Mouse (Mus musculus): ENCODE measurements around the gene Olfr311. TPM values are rescaled to one million over a fixed set of nuclear protein-coding genes. Genes with fewer than 3 reads are reported as not detected.
A peak's percentile ranks its signal among the peaks of the same experiment; 100 is the strongest.
"Not testable (repeated sequence)": the region's sequence is repeated elsewhere in the genome, so short reads cannot be mapped to it uniquely, and the experiment has no call there.

Gene Olfr311
- polyA plus RNA-seq, 1 experiment, result not detected

DNA sequence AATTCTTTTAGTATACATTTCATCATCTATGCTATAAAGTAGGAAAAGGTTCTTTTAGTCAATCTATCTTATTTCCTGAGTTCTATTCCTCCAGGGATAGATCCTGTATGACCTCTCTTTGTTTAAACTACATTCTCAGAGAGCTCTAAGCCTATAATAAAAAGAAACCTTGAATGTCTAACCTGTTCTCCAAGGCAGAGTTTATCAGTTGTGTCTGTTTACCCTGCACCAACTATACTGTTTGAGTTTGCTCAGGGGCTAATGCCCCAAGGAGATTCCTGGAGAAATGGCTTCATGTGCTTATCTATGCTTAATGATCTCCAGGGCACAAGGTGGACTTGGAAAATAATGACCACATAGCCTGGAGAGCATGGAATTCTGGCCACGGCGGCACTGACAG lies 34.7 kb upstream of the Olfr311 start:
- TF ChIP-seq CTCF (IDR thresholded peaks at IDR 0.05; ENCODE audit: control insufficient read depth, insufficient read depth, low read length) (no peak), POLR2A (IDR thresholded peaks at IDR 0.05; ENCODE audit: borderline replicate concordance, control insufficient read depth, low read depth, low read length) (no peak)
- 92% methylated on average over 2 of the region's 2 CpGs for WGBS
- Histone ChIP-seq H3K27ac (ENCODE audit: control insufficient read depth, insufficient read depth, low read depth, low read length, poor library complexity) (no peak overlapping the region; the same call in 1 of the 2 replicates), H3K4me3 (replicated peaks; ENCODE audit: control insufficient read depth, low read depth, low read length) (no peak overlapping the region), H3K4me1 (ENCODE audit: control insufficient read depth, insufficient read depth, low read length) (no peaks in the 10 kb centered on the region)

DNA sequence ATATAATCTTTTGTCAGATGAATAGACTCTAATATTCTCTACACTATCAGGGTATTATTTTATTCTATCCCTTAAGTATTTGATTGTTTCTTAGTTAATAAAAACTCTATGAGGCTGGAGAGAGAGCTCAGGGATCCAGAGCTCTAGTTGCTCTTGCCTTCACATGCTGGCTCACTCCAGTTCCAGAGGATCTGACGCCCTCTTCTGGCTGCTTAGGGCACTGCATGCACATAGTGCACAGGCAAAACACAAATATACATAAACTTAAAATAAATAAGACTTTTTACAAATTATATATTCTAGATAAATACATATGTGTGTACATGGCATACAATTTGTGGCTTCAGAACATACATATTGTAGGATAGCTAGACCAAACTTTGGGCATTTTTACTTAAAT lies 27.1 kb upstream of the Olfr311 start:
- Histone ChIP-seq H3K4me3 (replicated peaks; ENCODE audit: control insufficient read depth, low read depth, low read length) (no peak overlapping the region), H3K4me1 (ENCODE audit: control insufficient read depth, insufficient read depth, low read length) (no peaks in the 10 kb centered on the region), H3K27ac (ENCODE audit: control insufficient read depth, insufficient read depth, low read depth, low read length, poor library complexity) (no peak overlapping the region)
- TF ChIP-seq POLR2A (IDR thresholded peaks at IDR 0.05; ENCODE audit: borderline replicate concordance, control insufficient read depth, low read depth, low read length) (no peak), CTCF (IDR thresholded peaks at IDR 0.05; ENCODE audit: control insufficient read depth, insufficient read depth, low read length) (peak; percentile 33; the same call in 1 of the 2 replicates)
- 5% methylated on average over 1 of the region's 1 CpGs for WGBS

- 33% methylated on average over 1 of the region's 1 CpGs for WGBS
- not testable (repeated sequence) for H3K27ac ChIP-seq (ENCODE audit: control insufficient read depth, insufficient read depth, low read depth, low read length, poor library complexity); H3K4me3 ChIP-seq (replicated peaks; ENCODE audit: control insufficient read depth, low read depth, low read length); H3K4me1 ChIP-seq (ENCODE audit: control insufficient read depth, insufficient read depth, low read length)
These were observed 24.4 kb upstream of the Olfr311 start, which contains the start of gene Olfr313 for GRCm38 (mm10) chr11:58814700-58815099. Olfr313 (plus strand) TSS chr11:58815000.

DNA sequence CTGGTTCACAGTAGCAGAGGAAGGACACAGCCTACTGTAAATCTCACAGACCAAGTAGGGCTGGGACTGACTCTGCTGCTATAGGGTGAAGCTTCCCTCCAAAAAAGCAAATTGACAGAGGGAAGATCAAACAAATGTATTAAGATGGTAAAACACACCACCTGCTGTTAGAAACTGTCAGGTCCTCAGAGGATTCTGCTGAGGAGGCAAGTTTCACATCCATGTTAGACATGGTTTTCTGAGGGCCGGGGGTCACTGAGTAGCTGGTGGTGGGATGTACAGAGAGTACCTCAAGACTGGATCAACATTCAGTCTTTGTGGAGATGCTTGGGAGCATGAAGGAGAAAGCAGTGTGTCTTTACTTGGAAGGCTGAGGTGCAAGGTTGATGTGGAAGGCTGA lies 23.4 kb upstream of the Olfr311 start:
- TF ChIP-seq POLR2A (IDR thresholded peaks at IDR 0.05; ENCODE audit: borderline replicate concordance, control insufficient read depth, low read depth, low read length) (no peak), CTCF (IDR thresholded peaks at IDR 0.05; ENCODE audit: control insufficient read depth, insufficient read depth, low read length) (no peak)
- no peak overlapping the region for H3K27ac ChIP-seq (ENCODE audit: control insufficient read depth, insufficient read depth, low read depth, low read length, poor library complexity)
- H3K4me1 ChIP-seq (ENCODE audit: control insufficient read depth, insufficient read depth, low read length), result no peaks in the 10 kb centered on the region
- H3K4me3 ChIP-seq (replicated peaks; ENCODE audit: control insufficient read depth, low read depth, low read length), result no peak overlapping the region
- 70% methylated on average over 1 of the region's 1 CpGs for WGBS

DNA sequence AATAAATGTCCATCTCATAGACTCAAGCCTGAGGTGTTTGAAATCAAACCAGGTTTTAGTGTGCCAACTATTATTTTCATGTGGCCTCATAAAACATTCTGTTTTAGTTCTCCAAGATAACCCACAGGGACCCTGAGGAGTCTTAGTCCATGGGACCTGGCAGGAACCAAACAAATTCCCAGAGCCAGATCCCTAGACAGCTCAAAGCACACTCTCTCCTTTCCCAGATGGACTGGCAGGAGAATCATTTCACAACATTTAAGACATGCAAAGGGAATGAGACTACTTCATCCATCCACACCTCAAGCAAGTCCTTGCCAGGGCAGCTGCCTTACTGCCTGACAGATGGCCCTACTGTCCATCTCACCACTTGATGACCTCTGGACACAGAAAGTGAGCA lies 10.1 kb upstream of the Olfr311 start, which contains the start of gene Olfr312:
Gene Olfr312 (plus strand): TSS at position 301 of the 400 bp plus-strand sequence.
- not testable (repeated sequence) for H3K27ac ChIP-seq (ENCODE audit: control insufficient read depth, insufficient read depth, low read depth, low read length, poor library complexity); H3K4me3 ChIP-seq (replicated peaks; ENCODE audit: control insufficient read depth, low read depth, low read length); H3K4me1 ChIP-seq (ENCODE audit: control insufficient read depth, insufficient read depth, low read length)

- H3K27ac ChIP-seq (ENCODE audit: control insufficient read depth, insufficient read depth, low read depth, low read length, poor library complexity), result no peak overlapping the region
- TF ChIP-seq POLR2A (IDR thresholded peaks at IDR 0.05; ENCODE audit: borderline replicate concordance, control insufficient read depth, low read depth, low read length), result no peak
- no peak for TF ChIP-seq CTCF (IDR thresholded peaks at IDR 0.05; ENCODE audit: control insufficient read depth, insufficient read depth, low read length)
These were observed 9.3 kb upstream of the Olfr311 start for GRCm38 (mm10) chr11:58829764-58830163.

DNA sequence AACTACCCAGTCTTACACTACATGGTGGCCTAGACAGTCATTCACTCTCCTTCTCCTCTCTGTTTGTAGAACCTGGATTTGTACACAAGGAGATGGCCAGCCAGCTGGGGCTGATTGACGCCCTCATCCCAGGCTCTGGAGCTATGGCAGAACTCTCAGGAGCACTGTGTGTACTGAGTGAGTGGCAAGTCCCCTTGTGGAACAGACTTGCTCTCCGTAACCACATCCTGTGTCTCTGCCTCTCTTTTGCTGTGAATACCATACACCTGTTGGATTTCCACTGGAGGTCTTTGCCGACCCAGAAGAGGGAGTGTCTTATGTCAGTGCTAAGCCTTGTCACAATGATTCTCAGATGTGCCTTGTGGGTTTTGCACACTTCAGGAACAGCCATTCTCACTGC lies 6.5 kb upstream of the Olfr311 start:
- H3K27ac ChIP-seq (ENCODE audit: control insufficient read depth, insufficient read depth, low read depth, low read length, poor library complexity); H3K4me3 ChIP-seq (replicated peaks; ENCODE audit: control insufficient read depth, low read depth, low read length); H3K4me1 ChIP-seq (ENCODE audit: control insufficient read depth, insufficient read depth, low read length): not testable (repeated sequence)
- 68% methylated on average over 3 of the region's 3 CpGs for WGBS

More at GRCm38 (mm10) chr11:58829764-58830163, 9.3 kb upstream of the Olfr311 start:
- 35% methylated on average over 3 of the region's 3 CpGs for WGBS
- no peak overlapping the region for H3K4me3 ChIP-seq (replicated peaks; ENCODE audit: control insufficient read depth, low read depth, low read length)
- no peaks in the 10 kb centered on the region for H3K4me1 ChIP-seq (ENCODE audit: control insufficient read depth, insufficient read depth, low read length)

- Histone ChIP-seq H3K4me3 (replicated peaks; ENCODE audit: control insufficient read depth, low read depth, low read length) (peak within 1 kb of the TSS; percentile 81), H3K27ac (ENCODE audit: control insufficient read depth, insufficient read depth, low read depth, low read length, poor library complexity) (peak within 1 kb of the TSS; percentile 49), H3K4me1 (ENCODE audit: control insufficient read depth, insufficient read depth, low read length) (peaks cover 2% of the 10 kb centered on the region)
- TF ChIP-seq CTCF (IDR thresholded peaks at IDR 0.05; ENCODE audit: control insufficient read depth, insufficient read depth, low read length), result no peak
- peak; percentile 66; the same call in 1 of the 2 replicates for TF ChIP-seq POLR2A (IDR thresholded peaks at IDR 0.05; ENCODE audit: borderline replicate concordance, control insufficient read depth, low read depth, low read length)
- under 1% methylated on average over 24 of the region's 24 CpGs for WGBS
These were observed 7.9 kb downstream of the Olfr311 start, which contains the start of gene Gm12258 for GRCm38 (mm10) chr11:58846919-58847461. Gm12258 (plus strand) TSS chr11:58847158.

- Histone ChIP-seq H3K4me1 (ENCODE audit: control insufficient read depth, insufficient read depth, low read length) (peaks cover 2% of the 10 kb centered on the region), H3K4me3 (replicated peaks; ENCODE audit: control insufficient read depth, low read depth, low read length) (peak overlapping the region; percentile 58), H3K27ac (ENCODE audit: control insufficient read depth, insufficient read depth, low read depth, low read length, poor library complexity) (no peak overlapping the region)
- 8% methylated on average over 9 of the region's 9 CpGs for WGBS
- TF ChIP-seq CTCF (IDR thresholded peaks at IDR 0.05; ENCODE audit: control insufficient read depth, insufficient read depth, low read length) (no peak), POLR2A (IDR thresholded peaks at IDR 0.05; ENCODE audit: borderline replicate concordance, control insufficient read depth, low read depth, low read length) (no peak)
These were observed 8.6 kb downstream of the Olfr311 start for GRCm38 (mm10) chr11:58847636-58848035.
